Mouse (Mus musculus) adrenal gland, adult 18-20 months (tissue): ENCODE results near the gene Surf1. TPM values are rescaled to one million over a fixed set of nuclear protein-coding genes. Genes with fewer than 3 reads are reported as not detected.

Source experiments
- DNase-seq, 2 experiments: peaks; one replicate each; pipeline ENCODE4 v3.0.0; 2021 to 2022; ENCODE audit warnings: low spot score in 2 of 2
- total RNA-seq, 2 experiments: library from RNA; stranded (reverse); gene quantifications; 1 replicate in 1 of 2; 2 replicates in 1 of 2; pipeline ENCODE4 v1.2.3; 2021

The Surf1 gene
- total RNA-seq, 2 experiments from 2014 or later, result 108 to 115 TPM

GRCm38 (mm10) chr2:26927745-26928476 lies 11.6 kb upstream of the Surf1 start:
- DNase-seq, result no peak

DNA sequence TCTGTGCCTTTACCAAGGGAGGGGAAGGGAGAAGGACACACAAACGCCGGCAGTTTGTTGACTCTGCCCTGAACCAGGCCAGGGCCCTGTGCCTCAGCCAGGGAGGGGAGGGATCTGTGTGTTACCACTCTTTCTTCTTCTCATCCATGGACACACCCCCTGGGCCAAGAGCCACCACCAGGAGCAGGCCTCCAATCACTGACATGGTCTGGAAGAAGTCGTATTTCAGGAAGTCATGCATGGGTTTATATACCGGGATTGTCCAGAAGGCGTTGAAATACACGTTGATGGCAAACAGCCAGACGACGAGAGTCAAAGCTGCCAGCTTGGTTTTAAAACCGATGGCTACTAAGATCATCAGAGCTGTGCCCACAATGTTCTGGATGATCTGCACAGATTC lies 5.5 kb upstream of the Surf1 start:
- DNase-seq, result no peak

GRCm38 (mm10) chr2:26920190-26920855 lies 4.0 kb upstream of the Surf1 start:
- DNase-seq, result no peak

DNA sequence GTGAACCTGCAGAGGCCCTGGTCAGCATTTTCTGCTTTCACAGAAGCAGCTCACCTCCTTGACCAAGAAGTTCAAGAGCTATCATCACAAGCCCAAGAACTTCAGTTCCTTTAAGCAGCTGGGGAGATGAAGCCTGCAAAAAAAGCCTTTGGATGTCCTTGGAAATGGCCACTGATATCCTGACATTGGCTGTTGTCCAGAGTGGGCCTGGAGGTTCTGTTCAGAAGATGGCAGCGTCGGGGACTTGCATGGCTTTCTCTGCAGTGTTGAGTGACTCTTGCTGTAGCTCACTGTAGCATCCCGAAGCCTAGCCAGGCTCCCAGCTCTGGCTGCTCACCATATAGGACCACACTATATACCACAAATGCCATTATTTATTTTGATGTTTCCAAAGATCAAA lies 3.4 kb upstream of the Surf1 start:
- no peak for DNase-seq

- DNase-seq, result no peak
Measured at GRCm38 (mm10) chr2:26916738-26917137, 408 bp upstream of the Surf1 start.

GRCm38 (mm10) chr2:26914148-26914941 lies 2.0 kb downstream of the Surf1 start:
- DNase-seq, result no peak

DNA sequence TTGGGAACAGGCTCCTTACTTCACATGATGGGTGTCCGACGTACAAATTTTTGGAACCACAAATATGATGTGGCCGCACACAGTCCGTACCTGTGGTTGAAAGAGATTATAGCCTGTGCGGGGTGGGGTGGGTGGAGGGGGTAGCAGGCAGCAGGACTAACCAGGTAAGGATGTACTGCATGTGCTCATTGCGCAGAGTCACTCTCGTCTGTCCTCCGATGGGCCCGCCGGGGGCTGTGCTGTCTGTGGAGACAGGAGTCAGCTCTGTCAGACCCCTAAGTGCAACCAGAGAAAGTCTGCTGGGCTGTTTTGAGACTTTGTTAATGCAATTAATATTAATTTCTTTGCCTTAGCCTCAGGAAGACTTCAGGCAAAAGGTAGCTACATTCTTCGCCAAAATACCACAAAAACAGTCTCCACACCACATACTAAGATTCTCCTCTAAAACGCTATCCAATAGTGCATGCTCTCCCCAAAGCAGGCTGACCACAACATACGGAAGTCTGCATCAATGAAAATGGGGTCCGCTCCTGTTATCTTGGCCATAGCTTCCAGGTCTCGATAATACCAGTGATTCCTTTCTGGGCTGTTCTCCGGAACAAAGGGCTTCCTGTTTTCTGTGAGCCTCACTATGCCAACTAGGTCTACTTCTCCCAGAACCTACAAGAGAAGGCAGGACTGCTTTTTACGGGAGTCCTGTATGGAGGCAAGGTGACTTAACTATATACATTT lies 2.7 kb downstream of the Surf1 start:
- no peak for DNase-seq

DNA sequence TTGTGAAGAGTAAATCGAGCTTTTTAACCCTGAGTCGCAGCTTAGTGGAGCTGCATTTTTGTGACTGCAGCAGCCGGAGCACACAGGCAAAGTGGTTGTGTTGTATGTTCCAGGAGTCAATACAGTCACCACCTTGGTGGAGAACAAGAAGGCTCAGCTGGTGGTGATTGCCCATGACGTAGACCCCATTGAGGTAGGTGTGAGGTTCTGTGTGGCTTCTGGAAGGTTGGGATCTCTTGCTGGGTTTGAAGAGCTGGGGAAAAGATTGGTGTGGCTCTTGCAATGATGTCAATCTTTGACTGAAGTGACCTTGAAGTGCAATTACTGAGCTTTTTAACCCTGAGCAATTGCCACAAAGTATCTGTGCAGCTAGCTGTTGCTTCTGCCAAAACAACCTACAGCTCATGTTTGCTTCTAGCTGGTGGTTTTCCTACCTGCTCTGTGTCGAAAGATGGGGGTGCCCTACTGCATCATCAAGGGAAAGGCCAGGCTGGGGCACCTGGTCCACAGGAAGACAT lies 4.0 kb downstream of the Surf1 start:
- no peak for DNase-seq

- peak in 1 of 2 experiments; percentile 66 for DNase-seq
Measured at GRCm38 (mm10) chr2:26910994-26911765, 5.2 kb downstream of the Surf1 start.

- DNase-seq, result peak; percentile 100
Measured at GRCm38 (mm10) chr2:26910124-26910993, 6.0 kb downstream of the Surf1 start, which contains the start of the genes Med22 and Rpl7a. Med22 (minus strand) TSS chr2:26910677. Rpl7a (plus strand) TSS chr2:26910764.

DNA sequence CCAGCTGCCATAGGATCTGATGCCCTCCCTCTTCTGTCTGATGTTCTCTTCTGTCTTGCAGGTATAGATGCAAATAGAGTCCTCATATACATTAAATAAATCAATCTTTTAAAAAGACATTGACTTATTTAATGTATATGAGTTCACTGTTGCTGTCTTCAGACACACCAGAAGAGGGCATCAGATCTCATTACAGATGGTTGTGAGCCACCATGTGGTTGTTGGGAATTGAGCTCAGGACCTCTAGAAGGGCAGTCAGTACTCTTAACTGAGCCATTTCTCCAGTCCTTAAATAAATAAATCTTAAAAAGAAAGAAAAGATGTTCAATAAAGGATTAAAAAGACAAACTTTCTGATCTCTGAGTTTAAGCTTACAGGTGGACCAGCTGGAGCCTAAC lies 6.9 kb downstream of the Surf1 start:
- no peak for DNase-seq

GRCm38 (mm10) chr2:26908710-26909386 lies 7.5 kb downstream of the Surf1 start:
- DNase-seq, result no peak

DNA sequence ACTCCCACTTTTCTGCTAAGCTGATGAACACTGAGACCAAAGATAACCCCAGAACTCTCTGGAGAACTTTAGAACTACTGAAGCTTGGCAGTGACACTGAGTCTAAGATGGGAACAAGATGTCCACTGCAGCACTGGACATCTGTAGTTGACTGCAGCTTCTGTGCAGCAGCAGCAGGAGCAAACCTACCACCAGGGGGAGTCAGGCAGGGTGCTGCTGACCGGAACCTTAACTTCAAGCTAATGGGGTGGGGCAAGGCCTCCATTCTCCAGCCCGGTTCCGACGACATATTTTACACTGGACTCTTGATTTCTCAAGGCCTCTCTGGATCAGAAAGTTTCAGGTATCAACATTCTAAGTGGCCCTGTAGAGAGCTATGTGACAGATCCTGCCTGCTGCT lies 9.2 kb downstream of the Surf1 start:
- DNase-seq, result no peak

DNA sequence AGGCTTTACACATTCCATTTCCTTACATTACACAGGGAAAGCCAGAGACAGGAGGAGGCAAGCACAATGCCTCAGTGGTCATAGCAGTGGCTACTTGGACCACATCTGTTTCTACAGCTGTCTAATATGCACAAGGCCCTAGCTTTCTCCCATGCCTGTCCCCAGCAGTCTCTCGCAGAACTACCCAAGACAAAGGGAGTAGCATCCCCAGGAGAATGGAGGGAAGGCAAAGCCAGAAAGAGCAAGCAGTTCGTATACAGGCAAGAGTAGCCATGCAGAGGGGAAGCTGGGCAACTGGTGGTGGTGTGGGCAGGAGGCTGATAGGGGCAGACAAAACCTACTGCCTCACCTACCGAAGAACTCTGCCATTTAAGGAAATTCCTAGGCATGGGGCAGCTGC lies 9.9 kb downstream of the Surf1 start:
- DNase-seq, result no peak

- peak in 1 of 2 experiments; percentile 1 for DNase-seq
Measured at GRCm38 (mm10) chr2:26905936-26906335, 10.4 kb downstream of the Surf1 start.

DNA sequence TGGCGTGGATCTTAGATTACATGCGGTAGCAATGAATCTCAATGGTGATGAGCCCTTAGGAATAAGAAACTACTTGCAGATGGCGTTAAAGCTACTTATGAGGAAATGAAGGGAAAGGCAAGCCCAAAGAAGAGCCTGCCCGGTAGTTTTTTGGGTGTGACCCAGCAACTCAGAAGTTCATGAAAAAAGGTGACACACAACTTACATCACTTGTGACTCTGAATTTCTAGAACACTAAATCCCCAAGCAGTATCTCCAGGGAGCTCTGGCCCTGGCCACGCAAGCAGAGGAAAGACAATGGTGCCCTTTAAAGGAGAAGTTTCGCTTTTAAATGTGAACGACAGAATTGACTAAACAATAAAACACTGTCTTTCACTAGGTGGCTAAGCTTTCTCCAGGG lies 13.0 kb downstream of the Surf1 start:
- DNase-seq, result no peak

- peak; percentile 90 to 94 for DNase-seq
Measured at GRCm38 (mm10) chr2:26902467-26903220, 13.7 kb downstream of the Surf1 start, which contains the start of gene Surf6. Surf6 (minus strand) TSS chr2:26902879.
